Mouse (Mus musculus) retina, postnatal 7 days (tissue): ENCODE measurements around the gene Fgfr2.

Experiments used
- DNase-seq: peaks from one replicate; pipeline ENCODE4 v3.0.0-alpha.2; 2012; ENCODE audit warnings: low read depth, low spot score

Gene Fgfr2

GRCm38 (mm10) chr7:131362615-131363300, 1760.4 kb downstream of the Fgfr2 start, which contains the start of gene 2310057M21Rik:
Gene 2310057M21Rik, minus strand, starts transcription at chr7:131362759.
- DNase-seq = peak; percentile 98

- no peak for DNase-seq
These were observed 1760.9 kb downstream of the Fgfr2 start for GRCm38 (mm10) chr7:131362269-131362614.

GRCm38 (mm10) chr7:131356105-131356504, 1767.0 kb downstream of the Fgfr2 start:
- no peak for DNase-seq

- DNase-seq = no peak
These were observed 1777.2 kb downstream of the Fgfr2 start for GRCm38 (mm10) chr7:131345856-131346541.

- no peak for DNase-seq
These were observed 1785.6 kb downstream of the Fgfr2 start for GRCm38 (mm10) chr7:131337502-131338068.

GRCm38 (mm10) chr7:131333564-131333963, 1789.6 kb downstream of the Fgfr2 start, which contains the start of gene Fam24a:
Gene Fam24a, plus strand, starts transcription at chr7:131333864.
- DNase-seq = no peak

- DNase-seq = no peak
These were observed 1791.5 kb downstream of the Fgfr2 start for GRCm38 (mm10) chr7:131331688-131332087.

GRCm38 (mm10) chr7:131329416-131329815, 1793.7 kb downstream of the Fgfr2 start, which contains the start of gene Fam24b:
Gene Fam24b, minus strand, starts transcription at chr7:131329516.
- no peak for DNase-seq

GRCm38 (mm10) chr7:131327054-131327453, 1796.1 kb downstream of the Fgfr2 start:
- no peak for DNase-seq

- DNase-seq = no peak
These were observed 1801.0 kb downstream of the Fgfr2 start, which contains the start of gene Cuzd1 for GRCm38 (mm10) chr7:131322192-131322591. Gene Cuzd1, minus strand, starts transcription at chr7:131322292.

- DNase-seq = no peak
These were observed 1804.8 kb downstream of the Fgfr2 start for GRCm38 (mm10) chr7:131318340-131318739.

- DNase-seq = no peak
These were observed 1805.6 kb downstream of the Fgfr2 start for GRCm38 (mm10) chr7:131317587-131317986.

GRCm38 (mm10) chr7:131314493-131314892, 1808.7 kb downstream of the Fgfr2 start:
- DNase-seq = no peak

GRCm38 (mm10) chr7:131306733-131307132, 1816.4 kb downstream of the Fgfr2 start:
- no peak for DNase-seq

GRCm38 (mm10) chr7:131303340-131303739, 1819.8 kb downstream of the Fgfr2 start:
- DNase-seq = no peak

GRCm38 (mm10) chr7:131297151-131297550, 1826.0 kb downstream of the Fgfr2 start:
- DNase-seq = no peak

- DNase-seq = no peak
These were observed 1857.3 kb downstream of the Fgfr2 start for GRCm38 (mm10) chr7:131265851-131266250.

GRCm38 (mm10) chr7:131264251-131264650, 1858.9 kb downstream of the Fgfr2 start:
- no peak for DNase-seq

- DNase-seq = no peak
These were observed 1862.2 kb downstream of the Fgfr2 start for GRCm38 (mm10) chr7:131260946-131261345.

- no peak for DNase-seq
These were observed 1865.8 kb downstream of the Fgfr2 start for GRCm38 (mm10) chr7:131257309-131257708.

- DNase-seq = no peak
These were observed 1866.3 kb downstream of the Fgfr2 start for GRCm38 (mm10) chr7:131256841-131257240.

GRCm38 (mm10) chr7:131244993-131245392, 1878.2 kb downstream of the Fgfr2 start:
- no peak for DNase-seq

GRCm38 (mm10) chr7:131236091-131236490, 1887.1 kb downstream of the Fgfr2 start:
- no peak for DNase-seq
